Mouse (Mus musculus) ovary, postnatal 14 days (tissue): ENCODE data around the gene D330045A20Rik.
"Not testable (repeated sequence)": the region's sequence is repeated elsewhere in the genome, so short reads cannot be mapped to it uniquely, and the experiment has no call there.

Experiments
- DNase-seq: peaks from one replicate; pipeline ENCODE4 v3.0.0; 2022; ENCODE audit warnings: low spot score

Gene D330045A20Rik

DNA sequence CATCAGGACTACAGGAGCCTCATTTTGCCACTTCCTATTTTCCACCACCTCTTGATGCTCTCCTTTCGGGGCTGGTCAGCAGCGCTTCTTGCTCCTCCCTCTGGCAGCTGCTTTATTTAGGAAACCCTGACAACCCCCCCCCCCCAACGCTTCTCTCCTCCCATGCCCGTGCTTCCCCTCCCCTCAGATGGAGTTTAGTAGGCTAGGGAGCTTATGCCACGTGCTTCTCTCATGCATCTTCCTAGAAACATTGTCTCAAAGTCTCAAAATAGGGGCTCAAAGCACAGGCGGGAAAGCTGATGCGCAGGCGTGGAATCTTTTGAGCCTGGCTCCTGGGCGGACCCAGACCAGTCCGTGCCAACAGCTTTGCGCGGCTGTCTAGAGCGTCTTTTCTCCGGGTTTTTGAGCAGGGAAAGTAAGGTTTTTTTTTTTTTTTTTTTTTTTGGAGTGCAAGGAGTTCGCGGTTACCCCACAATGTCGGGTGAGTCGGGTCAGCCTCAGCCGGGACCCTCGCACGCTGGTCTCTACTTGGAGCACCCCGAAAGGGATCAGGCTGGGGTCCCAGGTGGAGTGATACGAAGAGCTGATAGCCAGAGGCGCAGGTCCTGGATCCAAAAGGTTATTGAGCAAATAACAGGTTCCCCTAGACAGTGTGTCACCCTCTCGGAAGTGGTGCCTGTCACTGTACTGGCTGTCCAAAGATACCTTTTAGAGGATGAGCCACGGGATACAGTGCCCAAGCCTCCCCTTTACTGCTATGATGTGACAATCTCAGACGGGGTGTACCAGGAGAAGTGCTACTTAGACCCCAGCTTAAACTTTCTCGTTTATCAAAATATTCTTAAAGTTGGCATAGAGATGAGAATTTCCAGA is at the start of gene D330045A20Rik:
TSS of gene D330045A20Rik (plus strand) at position 346 of the 873 bp plus-strand sequence.
- DNase-seq: peak; percentile 3

DNA sequence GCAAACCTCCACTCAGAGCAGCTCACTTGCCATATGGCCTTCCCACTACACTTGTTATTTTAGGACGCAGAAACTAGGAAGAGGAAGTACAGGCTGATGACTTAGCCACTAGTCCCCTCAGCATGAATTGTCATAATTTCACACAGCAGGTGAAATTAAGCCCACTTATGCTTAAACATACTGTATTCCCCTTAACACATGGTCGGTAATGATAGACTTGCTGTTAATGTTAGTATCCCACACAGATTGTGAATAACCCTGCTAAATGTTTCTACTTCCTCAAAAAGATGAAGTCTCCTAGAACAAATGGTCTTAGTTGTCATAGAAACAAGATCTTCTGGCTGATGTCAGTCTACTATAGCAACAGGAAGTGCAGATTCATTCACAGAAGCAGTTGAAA is 47.6 kb upstream of the D330045A20Rik start:
- no peak for DNase-seq

DNA sequence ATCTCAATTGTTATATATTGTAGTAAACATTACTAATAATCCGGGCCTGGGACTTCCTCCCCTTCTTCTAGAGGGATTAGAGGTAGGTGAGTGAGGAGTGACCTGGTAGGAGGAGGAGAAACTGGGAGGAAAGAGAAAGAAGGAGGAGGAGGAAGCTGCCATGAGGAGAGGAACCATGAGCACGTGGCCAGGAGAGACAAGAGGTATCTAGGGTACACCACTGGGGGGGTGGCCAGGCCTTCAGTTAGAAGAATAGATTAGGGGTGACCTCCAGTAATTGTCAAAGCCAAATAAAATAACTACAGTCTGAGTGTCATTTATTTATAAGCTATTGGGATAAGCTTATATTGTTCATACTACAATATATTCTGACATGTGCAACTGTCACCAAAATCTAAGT is 45.0 kb upstream of the D330045A20Rik start:
- no peak for DNase-seq

DNA sequence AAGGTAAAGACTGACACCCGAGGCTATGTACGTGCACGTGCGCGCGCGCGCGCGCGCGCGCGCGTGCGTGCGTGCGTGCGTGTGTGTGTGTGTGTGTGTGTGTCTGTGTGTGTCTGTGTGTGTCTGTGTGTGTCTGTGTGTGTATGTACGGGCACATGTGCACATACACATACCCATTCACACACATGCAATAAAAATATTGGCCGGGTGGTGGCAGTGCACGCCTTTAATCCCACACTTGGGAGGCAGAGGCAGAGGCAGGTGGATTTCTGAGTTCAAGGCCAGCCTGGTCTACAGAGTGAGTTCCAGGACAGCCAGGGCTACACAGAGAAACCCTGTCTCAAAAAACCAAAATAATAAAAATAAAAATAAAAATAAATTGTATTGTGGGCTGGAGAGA is 39.1 kb upstream of the D330045A20Rik start:
- not testable (repeated sequence) for DNase-seq

DNA sequence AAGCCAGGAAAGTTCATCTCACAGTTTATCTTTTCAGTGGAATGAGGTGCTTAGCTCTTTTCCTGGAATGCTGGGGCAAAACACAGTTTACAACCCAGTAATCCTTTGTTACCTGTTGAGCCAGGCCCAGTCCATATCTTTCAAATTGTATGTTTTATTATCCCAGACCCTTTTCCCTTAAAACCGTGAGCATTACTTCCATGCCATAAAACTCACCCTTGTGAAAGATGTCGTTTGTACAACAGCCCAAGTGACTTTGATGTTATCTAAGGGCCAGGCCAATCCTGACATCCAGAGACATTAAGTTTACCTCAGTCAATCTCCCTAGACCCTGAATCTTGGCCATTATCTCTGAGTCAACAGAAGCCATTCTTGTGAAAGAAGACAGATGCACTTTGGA is 23.4 kb upstream of the D330045A20Rik start:
- no peak for DNase-seq

DNA sequence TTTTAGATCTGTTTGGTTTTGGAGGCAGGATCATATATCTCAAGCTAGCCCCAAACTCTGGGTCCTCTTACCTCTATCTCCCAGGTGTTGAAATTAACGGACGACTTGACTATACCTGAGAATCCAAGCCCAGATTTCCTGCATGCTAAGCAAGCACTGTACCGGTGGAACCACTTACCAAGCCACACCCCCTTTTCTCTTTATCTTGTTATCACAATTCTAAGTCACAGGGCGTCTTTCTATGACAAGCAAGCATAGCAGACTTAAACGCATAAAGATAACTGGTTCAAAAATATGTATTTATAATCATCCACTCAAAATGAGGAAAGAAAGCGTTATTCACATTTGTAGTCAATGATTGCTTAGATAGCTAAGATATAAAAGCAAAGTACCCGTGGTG is 1.9 kb downstream of the D330045A20Rik start:
- no peak for DNase-seq

DNA sequence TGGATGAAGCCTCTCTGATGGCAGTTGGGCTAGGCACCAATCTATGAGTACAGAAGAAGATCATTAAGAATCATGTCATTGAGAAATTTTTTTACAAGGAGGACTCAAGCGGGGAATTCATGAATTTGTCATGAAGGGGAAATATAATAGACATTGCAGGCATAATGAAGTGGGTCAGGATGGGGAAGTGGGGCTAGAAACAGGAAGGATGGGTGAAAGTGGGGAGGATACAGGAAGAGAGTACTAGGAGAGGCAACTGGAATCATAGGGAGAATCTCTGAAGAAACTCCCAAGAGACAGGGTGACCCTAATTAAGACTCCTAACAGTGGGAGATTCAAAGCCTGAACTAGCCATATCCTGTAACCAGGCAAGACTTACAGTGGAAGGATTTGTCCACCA is 4.8 kb downstream of the D330045A20Rik start:
- DNase-seq: no peak

DNA sequence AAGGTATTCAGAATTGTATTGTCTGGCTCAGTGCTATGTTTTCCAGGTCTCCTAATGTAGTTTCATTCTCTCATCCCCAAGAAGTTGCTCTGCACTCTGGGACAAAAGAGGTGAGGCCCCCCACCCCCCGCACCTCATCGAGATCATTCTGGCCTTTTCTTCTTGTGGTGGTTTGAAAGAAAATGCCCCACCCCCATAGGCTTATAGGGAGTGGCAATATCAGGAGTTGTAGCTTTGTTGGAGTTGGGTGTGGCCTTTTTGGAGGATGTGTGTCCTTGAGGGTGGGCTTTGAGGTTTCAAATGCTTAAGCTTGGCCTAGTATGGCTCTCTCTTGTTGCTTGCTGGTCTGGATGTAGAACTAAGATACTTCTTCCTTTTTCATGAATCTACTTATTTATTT is 36.0 kb downstream of the D330045A20Rik start:
- no peak for DNase-seq

DNA sequence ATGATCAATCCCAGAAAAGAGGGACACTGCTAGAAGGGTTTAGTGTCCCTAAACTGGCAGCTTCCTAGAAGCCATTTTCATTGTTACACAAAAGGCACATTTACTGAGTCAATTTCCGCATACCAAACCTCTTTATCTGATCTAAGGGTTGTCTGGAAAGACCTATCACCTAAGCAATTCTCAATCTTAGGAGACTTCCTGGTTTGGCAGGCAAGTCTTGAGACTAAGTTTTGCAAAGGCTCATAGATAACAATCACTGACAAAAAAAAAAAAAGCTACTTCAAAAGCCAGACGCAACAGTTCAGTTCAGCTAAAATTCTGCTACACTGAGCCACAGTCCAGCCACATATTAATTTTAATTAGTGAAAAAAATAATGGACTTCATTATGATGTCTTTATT is 39.1 kb downstream of the D330045A20Rik start:
- no peak for DNase-seq

DNA sequence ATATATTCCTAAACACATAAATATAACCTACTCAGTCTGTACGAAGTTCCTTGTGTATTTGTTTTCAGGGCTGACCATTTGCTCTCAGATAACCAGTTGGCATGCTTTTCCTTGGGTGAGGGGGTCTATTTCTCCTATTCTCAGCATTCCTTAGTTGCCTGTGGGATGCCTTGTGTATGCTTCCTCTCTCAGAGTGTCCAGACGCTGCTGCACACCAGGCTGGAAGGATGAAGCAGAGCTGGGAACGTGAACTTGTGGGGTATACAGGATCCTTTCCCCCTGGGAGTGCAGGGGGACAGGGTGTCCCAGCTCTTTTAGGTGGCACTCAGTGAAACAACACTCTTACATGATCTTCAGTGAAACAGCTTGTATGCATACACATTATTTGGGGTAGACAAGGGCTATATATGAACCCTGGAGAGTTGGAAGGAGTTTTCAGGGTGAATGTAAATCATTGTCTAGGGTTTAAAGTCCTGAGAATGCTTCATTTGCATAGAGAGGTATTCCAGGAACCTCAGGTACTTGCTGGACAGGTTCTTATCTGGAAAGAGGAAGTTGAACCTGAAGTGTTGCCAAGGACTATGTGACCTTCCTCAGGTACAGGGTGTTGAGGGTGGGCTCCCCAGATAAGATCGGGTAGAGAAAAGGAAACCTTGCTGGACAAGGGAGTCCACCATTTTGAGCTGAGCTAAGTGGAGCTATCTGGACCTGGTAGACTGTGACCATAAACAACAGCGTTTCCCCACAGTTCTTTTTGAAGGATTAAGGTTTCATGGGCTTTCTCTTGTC is 44.3 kb downstream of the D330045A20Rik start:
- DNase-seq: no peak

DNA sequence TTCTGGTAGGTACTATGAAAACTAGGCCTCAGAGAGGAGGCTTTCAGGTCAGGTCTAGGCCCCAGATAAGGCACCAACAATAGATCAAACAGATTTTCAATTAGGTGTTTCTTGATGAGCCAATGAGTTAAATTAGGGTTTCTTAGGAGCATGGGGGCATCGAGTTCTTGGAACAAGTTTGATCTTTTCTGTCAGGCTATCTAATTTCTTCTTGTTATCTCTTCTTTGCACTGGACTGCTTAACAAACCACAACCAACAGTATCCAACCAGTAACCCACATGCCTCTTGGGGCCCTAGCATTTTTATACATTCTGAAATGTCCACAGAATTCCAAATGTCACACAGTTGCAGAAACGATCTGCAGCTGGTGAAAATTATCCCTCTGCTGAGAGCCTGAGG is 45.6 kb downstream of the D330045A20Rik start:
- DNase-seq: no peak

DNA sequence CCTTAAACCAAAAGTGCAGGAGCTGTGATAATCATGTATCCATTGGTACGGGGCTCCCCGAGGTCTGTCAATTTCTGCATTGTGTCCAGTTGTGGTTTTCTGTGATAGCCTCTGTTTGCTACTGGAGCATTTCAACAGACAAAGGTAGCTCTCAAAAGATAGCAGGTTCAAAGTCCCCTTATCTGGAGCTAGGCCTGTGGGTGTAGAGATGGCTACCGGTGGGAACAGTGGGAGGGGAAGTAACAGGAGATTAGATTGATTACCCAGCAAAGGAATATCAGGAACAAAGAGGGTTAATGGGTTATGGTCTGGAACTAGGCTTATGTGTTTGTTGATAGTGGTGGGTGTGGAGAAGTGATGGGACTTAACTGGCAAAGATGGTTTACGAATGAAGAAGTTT is 46.8 kb downstream of the D330045A20Rik start:
- no peak for DNase-seq

DNA sequence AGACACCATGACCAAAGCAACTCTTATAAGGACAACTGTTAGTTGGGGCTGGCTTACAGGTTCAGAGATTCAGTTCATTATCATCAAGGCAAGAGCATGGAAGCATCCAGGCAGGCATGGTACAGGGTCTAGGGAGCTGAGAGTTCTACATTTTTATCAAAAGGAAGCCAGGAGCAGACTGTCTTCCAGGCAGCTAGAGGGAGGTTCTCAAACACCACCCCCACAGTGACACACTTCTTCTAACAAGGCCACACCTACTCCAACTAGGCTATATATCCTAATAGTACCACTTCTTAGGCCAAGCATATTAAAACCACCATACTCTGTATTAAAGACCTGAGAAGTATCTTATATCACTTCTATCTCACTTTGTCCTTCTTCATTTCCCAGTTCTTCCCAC is 49.5 kb downstream of the D330045A20Rik start:
- DNase-seq: no peak

DNA sequence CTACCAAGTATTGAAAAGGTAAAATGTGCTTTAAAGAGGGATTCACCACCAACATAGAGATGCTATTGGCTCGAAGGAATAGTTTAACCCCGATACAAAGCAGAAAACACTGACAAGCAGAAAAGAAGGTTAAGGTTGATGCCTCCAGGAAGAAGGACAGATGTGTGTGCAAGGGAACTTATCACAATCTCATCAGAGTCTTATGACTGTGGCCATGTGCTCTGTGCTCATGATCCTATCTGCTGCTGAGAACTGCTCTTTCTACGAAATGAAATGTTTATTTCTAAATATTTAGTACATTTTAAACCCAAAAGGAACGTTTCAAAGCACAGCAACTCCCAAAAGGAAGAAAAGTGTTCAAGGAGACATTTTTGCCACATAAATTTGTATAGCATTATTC is 52.1 kb downstream of the D330045A20Rik start:
- no peak for DNase-seq

DNA sequence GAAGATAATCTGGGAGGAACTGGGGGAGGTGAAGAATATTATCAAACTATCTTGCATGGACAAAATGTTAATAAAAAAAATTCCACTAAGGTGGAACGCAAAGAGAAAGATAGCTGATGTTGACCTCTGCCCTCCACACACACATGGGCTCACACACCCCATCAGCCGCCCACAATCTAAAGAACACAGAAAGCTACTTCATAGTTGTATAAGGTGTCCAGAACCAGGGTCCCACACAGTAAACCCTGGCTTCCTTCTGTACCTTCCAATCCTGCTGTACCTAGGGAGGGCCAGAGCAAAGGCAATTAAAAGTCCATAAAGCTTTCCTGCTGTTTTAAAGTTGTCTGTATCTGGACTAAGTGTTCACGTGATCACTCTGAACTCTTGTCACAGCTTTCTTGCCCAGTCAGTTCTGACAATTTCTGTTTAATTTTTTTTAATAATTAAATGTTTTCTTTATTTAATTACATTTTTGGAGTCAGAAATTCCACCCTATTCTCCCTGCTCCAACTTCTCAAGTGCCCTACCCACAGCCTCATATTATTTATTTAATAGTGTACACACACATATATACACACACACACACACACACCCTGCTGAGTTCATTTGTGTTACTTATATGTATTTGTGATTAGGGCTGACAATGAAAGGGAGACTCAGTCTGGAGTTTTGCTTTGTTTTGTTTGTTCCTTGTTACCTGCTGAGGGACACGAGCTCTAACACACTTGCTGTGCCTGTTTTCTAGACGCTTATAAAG is 57.7 kb downstream of the D330045A20Rik start:
- no peak for DNase-seq

DNA sequence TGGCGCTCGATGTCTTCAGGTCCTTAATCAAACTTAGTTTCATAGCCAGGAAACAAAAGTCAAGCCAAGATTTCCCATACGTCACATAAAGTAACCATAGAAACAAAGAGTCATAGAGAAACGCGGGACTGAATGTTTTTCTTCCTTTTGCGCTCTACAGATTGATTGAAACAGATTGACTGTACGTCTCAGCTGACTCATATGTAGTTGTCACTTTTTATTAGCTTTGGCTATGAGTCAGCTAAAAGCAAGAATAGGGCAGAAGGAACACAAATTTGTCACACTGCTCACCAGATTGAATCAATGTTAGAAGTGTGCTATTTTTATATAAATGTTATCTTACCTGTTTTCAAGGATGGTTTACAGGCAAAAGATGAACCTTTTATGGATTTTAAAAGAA is 63.6 kb downstream of the D330045A20Rik start:
- no peak for DNase-seq

DNA sequence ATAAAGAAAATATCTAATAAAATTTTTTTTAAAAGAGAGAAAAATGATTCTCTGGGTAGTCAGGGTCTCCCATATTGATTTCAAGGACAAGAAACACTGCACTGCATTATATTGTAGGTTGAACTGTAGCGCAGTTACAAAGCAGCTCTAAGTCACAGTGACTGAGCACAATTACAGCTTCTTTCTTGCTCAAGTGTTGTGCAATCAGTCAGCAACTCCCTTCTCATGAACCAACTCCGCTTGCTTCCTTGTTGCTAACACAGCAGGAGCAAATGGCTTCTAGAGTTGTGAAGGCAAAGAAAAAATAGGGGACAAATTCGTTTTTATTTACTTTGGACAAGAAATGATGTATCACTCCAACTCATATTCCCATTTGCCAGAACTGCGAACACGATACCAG is 70.3 kb downstream of the D330045A20Rik start:
- DNase-seq: no peak

DNA sequence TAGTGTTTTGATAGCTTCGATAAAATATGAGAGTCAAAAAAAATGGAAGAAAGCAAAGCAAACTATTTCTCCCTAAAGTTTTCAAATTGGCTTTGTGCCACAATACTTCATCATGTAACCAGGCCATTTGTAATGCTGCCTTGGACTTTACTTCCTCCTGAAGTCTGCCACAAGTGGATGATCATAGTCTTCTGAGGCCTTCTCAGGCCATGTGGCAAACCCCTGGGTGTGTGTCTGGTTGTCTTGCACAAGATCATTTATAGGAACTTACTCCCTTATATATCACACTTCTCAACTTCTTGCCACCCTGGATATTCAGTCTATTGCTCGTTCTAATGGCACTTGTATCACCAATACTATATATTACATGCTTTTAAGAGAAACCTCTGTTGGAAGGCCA is 71.9 kb downstream of the D330045A20Rik start:
- DNase-seq: no peak

DNA sequence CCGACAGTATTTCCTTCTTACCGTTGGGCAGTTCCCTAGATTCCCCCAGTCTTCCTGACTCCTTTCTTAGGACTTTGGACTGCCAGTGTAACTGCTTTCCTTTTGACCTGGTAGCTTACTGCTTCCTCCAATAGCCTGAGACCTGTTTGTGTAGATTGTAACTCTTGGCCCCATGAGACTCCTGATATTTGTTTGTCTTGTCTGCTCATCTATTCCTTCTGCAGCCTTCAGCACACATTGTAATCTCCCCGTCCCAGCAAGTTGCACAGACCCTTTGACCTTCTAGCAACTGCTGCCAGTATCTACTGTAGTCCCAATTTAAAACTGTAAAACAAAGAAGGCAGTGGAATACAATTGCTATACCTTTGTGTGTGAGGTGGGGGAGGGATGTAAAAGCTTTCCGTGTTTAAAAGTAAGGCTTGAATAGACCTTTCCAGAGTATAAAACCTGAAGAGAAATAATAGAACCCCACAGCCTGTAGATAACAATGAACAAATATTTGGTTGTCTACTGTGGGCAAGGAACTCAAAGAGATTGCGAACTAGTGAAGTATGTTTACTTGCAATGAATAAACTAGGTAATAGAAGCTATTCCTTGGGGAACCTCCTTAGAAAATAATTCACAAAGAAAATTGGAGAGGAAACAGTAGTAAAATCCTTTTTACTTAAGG is 82.2 kb downstream of the D330045A20Rik start:
- DNase-seq: no peak

DNA sequence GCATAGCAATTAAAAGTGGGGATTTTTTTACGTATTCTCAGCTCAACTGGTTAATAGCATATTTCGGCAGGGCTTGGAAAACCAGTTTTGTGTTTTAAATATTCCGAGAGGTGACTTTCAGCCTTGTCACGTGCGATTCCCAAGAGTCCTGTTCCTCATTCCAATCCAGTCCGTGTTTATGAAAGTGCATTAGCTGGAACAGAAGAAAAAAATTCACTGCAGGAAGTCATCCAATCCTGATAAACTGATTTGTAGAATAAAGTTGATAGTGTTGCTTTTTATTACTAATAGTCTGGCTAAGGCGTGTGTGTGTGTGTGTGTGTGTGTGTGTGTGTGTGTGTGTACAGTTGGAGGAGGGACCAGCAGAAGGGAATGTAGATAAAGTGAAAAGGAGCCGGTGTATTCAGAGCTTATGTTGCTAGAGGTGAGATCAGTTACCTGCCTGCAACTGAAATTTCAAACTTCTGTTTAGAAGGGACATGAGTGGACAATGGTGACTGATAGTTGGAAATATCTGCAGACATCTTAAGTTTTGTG is 82.8 kb downstream of the D330045A20Rik start, which contains the start of gene Rnf128:
TSS of gene Rnf128 (plus strand) at position 392 of the 537 bp plus-strand sequence.
- DNase-seq: no peak

DNA sequence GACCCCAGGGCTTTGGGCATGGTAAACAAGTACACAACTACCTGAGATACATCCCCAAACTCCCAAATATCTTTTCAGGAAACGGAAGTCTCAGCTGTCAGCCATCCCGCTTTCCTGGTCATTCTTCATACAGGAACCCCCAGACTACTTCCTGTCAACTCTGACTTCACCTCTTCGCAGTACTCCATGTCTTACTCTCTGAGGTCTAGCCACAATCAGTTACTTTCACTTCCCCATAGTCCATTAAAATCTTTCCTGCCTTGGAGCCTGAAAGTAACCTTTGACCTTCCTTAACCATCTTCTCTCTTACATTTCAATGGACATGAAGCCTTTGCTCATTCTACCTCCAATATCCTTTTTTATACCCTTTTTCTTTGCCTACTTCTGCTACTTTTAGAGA is 89.9 kb downstream of the D330045A20Rik start:
- no peak for DNase-seq
